Mouse (Mus musculus) c-Kit-positive CD71-positive TER-119-negative erythroid progenitor cells, embryonic 14.5 days (primary cell): ENCODE results near the gene Arhgap23.

Experiments
- DNase-seq: peaks from one replicate; pipeline ENCODE4 v3.0.0-alpha.2; 2013; ENCODE audit warnings: low read depth

The Arhgap23 gene

GRCm38 (mm10) chr11:97434704-97435454 is 19.5 kb downstream of the Arhgap23 start:
- peak; percentile 90 for DNase-seq

- no peak for DNase-seq
These were observed 20.6 kb downstream of the Arhgap23 start for GRCm38 (mm10) chr11:97435808-97436491.

- no peak for DNase-seq
These were observed 22.4 kb downstream of the Arhgap23 start for GRCm38 (mm10) chr11:97437745-97438144.

DNA sequence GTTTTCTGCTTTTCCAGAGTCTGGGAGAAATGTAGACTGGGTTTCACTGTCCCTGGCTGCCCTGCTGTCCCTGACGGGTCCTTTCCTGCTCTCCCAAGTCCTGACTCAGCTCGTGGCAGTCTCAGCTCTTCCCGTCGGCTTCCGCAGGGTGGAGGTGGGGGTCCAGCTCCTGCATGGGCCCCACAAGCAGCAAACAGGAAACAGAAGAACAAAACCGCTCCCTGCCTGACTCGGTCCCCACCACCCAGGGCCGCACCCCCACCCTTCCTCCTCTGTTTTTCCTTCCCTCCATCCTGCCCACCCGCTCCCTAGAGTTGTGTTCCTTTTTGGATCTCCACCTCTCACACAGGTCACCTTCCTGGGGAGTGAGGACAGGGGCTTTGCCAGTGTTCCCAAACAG is 23.5 kb downstream of the Arhgap23 start:
- no peak for DNase-seq

DNA sequence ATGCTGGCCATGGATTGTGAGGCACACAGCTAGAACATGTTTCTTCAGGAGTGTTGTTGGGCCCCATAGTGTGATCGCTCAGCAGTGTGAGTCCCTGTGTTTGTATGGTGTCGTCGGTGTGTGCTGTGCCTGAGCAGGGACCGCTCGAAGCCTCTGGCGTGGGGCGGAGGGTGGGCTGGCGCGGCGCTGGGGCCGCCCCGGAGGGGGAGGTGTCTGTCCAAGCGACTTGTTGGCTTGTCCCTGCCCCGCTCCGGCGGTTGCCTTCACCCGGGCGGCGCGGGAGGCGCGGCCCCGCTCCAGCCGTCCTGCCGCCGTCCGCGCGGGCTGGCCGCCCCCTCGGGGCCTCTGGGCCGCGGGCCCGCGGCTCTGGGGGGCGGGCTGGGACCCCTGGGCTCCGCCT is 24.6 kb downstream of the Arhgap23 start:
- DNase-seq, result no peak

- DNase-seq, result no peak
These were observed 25.1 kb downstream of the Arhgap23 start for GRCm38 (mm10) chr11:97440441-97440881.

DNA sequence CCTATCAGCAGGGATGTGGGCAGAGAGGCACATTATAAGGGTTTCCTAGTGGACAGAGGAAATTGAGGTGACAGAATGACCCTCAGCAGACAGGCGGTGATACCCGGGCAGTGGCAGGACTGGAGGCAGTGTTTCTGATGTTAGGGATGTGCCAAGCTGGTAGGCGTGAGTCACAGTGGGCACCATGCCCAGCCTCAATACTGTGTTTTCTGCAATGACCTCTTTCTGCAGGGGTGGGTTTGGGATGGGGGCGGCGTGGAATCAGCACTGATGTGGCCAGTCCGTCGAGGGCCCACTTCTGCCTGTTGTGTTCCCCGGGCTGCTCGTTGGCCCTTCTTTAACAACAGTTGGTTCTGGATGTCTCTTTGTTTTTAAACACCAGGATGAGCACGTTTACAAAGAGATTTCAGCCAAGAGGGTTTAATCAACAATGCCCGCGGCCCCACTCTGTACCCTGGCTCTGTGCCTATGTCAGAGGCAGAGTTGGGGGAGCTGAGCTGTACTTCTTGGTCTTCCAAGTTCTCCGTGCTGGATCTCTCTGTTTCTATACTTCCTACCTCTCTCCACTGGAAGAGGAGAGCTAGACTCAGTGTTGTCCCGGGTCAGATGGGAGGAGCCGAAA is 25.8 kb downstream of the Arhgap23 start:
- no peak for DNase-seq

GRCm38 (mm10) chr11:97441658-97442125 is 26.4 kb downstream of the Arhgap23 start:
- DNase-seq, result no peak

DNA sequence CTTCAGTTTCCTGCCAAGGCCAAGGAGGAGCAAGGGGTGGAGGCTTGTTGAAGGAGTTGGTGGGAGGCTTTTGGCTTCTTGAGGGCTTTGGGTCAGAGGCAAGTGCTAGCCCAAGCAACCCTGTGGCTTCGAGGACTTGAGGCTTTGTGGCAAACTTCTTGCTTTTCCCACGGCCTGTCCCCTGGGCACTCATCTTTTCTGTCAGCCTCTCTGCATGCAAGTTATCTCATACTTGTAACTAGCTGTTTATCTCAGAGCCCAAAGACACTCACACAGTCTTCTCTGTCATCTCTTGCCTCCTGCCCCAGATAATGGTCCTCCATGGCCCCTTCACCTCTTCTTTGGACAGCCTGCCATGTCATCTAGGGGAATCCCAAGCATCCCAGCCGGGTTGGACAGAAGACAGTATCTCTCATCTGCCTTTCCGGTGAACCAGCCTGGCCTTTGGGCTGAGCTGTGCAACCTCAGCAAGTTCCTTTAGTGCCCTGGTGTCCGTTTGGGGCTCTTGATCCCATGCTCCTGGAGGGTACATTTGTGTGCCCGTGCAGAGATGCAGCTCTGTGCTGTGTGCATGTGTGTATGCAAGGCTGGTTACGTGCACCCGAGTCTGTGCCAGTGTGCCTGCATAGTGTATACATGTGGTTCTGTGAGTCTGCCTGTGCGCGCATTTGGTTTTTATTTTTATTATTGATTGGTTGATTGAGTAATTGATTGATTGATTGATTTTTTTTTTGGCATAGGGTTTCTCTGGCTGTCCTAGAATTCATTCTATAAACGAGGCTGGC is 27.8 kb downstream of the Arhgap23 start:
- peak; percentile 67 for DNase-seq

DNA sequence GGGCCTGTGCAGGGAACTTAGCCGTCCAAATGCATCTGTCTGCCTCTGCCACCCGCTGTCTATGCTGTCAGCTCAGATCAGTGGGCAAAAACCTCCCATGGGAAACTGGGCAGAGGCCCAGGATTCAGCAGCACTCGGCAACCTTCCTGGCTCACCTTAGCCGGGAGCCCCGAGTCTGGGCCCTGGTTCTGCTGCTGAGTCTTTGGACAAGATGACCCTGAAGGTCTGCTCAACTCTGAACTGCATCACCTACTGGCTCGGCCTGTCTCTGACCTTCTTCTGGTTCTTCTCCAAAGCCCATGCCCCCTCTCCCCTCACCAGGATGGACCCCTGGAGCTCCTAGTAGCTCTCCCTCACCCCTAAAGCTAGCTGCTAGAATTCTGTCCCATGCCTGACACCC is 30.3 kb downstream of the Arhgap23 start:
- DNase-seq, result no peak

- peak; percentile 97 for DNase-seq
These were observed 30.7 kb downstream of the Arhgap23 start for GRCm38 (mm10) chr11:97445999-97446511.

DNA sequence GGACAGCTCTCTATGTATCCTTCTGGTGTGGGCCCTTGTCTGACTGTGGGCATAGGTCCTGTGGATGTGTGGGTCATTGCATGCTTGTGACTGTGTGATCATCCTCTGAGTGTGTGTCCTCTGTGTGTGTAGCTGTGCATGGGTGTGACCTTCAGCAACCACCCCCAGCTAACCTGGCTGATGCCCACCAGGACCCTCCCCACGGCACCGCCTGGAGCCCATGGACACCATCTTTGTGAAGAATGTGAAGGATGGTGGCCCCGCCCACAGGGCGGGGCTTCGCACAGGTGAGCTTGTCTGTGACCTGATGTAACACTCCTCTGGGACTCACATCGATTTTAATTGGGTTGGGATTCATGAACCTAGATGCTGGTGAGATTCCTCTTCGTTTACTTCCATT is 32.6 kb downstream of the Arhgap23 start:
- DNase-seq, result no peak

GRCm38 (mm10) chr11:97448611-97449394 is 33.5 kb downstream of the Arhgap23 start:
- no peak for DNase-seq

DNA sequence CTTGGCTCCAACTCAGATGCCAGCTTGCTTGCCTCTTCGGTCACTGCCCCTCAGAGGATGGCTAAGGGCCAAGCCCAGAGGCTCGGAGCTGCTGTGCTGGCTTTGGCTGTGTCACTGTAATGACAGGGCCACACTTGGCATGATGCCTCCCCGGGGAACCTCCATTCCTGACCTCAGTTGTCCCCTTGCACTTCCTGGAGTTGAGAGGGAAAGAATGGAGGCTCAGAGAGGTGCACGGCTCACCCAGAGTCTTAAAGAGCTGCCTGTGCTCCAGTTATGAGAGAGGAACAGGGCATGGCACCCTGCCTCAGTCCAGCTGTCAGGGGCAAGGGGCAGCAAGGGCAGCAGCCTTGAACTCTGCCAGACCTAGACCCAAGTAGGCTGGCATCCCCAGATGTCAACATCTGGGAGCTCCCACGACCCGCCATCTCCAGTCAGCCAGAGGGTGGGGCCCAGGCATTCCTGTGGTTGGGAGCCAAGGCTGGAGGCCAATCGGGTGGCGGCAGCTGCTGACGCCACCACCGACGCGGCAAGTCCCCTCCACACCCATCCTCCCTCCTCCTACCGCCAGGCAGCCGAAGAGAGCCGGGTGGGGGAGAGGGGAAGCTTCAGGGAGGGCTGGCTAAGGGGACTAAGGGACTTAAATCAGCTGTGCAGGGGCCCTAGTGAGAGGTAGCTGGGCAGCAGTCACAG is 34.4 kb downstream of the Arhgap23 start:
- DNase-seq, result peak; percentile 60

GRCm38 (mm10) chr11:97450305-97450922 is 35.1 kb downstream of the Arhgap23 start:
- DNase-seq, result no peak

DNA sequence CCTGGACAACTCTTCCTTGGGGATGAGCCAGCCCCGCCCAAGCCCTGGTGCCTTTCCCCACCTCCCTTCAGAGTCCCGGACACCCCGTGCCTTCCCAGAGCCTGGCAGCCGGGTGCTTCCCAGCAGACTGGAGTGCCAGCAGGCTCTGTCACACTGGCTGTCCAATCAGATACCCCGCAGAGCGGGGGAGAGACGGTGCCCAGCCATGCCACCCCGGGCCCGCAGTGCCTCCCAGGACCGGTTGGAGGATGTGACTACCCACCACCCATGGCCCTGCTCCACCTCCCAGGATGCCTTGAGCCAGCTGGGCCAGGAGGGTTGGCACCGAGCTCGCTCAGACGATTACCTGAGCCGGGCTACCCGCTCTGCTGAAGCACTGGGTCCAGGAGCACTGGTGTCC is 36.3 kb downstream of the Arhgap23 start:
- no peak for DNase-seq

- DNase-seq, result no peak
These were observed 41.8 kb downstream of the Arhgap23 start for GRCm38 (mm10) chr11:97457120-97457519.

- no peak for DNase-seq
These were observed 46.0 kb downstream of the Arhgap23 start for GRCm38 (mm10) chr11:97461307-97461820.

- no peak for DNase-seq
These were observed 47.2 kb downstream of the Arhgap23 start for GRCm38 (mm10) chr11:97462538-97462937.

GRCm38 (mm10) chr11:97463166-97463565 is 47.8 kb downstream of the Arhgap23 start:
- DNase-seq, result no peak
